Mouse (Mus musculus) left cerebral cortex, postnatal 36 days (tissue): ENCODE results near the gene 4930519P11Rik. TPM values are rescaled to one million over a fixed set of nuclear protein-coding genes. Genes with fewer than 3 reads are reported as not detected.

ENCODE experiments used
- DNase-seq, 2 experiments: peaks; one replicate each; pipeline ENCODE4 v3.0.0; 2021 to 2022; ENCODE audit warnings: low spot score in 2 of 2, mixed read lengths in 1 of 2
- intact Hi-C: fragments of 180-260 bp; cut with DNase I; formaldehyde crosslinking; loops from one replicate; pipeline ENCODE4 v1.15.1; 2025
- total RNA-seq, 2 experiments: library from RNA; stranded (reverse); gene quantifications; 2 replicates each; pipeline ENCODE4 v1.2.3; 2021

4930519P11Rik gene
- total RNA-seq, 2 experiments from 2014 or later: not detected

GRCm38 (mm10) chr2:154591239-154591638 lies 22.0 kb downstream of the 4930519P11Rik start:
- intact Hi-C loops: no loop called here
- no peak for DNase-seq

DNA sequence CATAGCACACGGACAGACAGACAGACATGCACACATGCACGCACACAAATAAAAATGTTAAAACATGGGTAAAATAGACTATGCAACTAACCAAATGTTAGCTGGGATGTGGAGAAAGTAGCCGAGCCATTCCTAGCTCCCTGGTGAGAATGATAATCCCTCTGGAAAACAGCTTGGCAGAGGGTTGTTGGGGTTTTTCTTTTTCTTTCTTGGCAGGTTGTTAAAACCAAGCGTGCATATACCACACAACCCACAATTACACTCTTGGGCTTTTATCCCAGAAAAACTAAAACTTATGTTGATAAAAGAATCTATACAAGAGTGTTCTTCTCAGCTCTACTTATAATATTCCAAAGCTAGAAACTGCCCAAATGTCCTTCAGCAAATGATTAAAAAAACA lies 24.2 kb downstream of the 4930519P11Rik start:
- no peak for DNase-seq
- intact Hi-C loops: no loop called here

- intact Hi-C loops: no loop called here
- DNase-seq: no peak
Measured at GRCm38 (mm10) chr2:154586405-154586804, 26.8 kb downstream of the 4930519P11Rik start.

DNA sequence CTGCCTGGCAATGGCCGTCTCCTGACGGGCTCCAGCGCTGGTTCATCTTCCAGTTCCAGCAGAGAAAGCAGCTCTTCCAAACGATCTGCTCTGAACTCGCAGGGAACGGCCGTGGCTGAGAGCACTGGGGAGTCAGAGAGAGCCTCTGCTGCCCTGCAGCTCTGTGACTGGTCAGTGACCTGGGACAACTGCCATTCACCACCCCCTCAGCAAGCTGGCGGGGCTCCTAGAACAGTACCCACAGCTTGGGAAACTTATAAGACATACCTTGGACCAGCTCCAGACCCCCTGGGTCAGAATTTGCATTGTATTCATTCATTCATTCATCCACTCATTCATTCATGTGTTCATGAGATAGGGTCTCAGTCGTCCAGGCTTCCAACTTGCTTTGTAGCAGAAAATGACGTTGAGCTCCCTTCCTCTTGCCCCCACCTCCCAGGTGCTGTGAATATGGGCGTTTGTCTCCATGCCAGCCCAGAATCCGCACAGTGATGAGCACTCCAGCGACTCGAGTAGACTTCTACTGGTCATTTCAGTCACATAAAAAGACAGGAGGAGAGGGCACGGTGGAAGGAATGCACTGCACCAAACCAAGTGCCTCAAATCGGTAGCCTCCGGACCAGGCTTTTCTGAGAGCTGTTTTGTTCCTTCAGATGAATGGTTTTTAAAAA lies 28.2 kb downstream of the 4930519P11Rik start:
- intact Hi-C loops: loop anchor here (1.0 to 2.0 kb wide), 2 partner anchors 28 kb away; partner anchors contain the start of genes 4930519P11Rik and Zfp341
- no peak for DNase-seq

DNA sequence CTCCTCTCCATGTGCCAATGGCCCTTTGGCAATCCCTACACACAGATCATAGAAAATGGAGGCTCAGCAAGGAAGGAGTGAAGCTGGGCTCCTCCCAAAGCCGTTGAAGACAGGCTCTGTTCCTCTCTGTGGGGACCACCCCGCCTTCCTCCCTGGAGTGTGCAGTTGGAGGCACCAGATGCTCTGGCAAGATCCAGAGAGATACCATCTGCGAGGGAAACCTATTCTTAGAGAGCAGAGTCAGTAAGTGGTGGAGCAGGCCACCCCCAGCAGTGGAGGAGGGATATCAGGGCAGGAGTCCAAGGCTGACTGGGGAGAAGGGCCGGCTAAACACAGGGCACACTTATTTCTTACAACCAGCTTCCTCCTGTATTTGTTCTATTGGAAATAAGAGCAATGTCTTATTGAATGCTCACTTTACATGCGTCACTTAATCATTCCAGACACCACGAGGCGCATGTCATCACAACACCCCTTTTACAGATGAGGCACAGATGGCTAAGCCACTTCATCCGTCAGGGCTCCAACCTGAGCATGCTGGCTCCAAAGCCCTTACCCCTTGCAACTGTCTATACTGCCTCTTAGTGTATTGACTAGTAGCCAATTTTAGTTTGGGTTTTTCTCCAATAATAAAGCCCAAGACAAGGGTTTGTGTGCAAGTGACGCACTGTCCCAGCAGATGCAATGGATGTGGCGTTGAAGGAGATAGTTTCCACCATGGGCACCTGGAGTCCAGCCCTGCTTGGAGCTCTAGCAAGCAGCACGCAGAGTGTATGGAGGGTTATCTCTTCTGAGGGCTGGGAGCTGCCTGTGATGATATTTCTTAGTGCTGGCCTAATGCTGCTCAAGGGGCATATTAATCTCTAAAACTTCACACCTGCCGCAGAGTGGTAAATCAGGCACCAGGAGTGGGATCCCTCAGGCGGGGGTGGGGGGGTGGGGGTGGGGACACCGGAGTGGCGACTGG lies 29.0 kb downstream of the 4930519P11Rik start:
- DNase-seq: peak; percentile 92 to 94
- intact Hi-C loops: loop anchor here (1.0 to 2.0 kb wide), 2 partner anchors 27 to 29 kb away; partner anchors contain the start of genes 4930519P11Rik and Zfp341

DNA sequence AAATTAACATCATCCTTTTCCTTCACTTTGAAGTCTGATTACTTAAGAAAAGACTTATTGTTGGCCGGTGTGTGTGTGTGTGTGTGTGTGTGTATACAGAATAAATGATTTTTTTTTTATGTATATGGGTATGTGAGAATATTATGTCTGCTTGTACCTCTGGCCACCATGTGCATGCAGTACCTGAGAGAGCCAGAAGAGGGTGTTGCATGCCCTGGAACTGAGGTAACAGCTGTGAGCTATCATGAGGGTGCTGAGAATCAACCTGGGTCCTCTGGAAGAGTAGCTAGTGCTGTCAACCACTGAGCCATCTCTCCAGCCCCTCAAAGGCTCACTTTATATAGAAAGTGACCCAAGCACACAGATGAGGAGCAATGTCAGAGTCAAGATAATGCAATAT lies 31.8 kb downstream of the 4930519P11Rik start:
- no peak for DNase-seq
- intact Hi-C loops: no loop called here

GRCm38 (mm10) chr2:154580586-154580985 lies 32.7 kb downstream of the 4930519P11Rik start:
- no peak for DNase-seq
- intact Hi-C loops: no loop called here

DNA sequence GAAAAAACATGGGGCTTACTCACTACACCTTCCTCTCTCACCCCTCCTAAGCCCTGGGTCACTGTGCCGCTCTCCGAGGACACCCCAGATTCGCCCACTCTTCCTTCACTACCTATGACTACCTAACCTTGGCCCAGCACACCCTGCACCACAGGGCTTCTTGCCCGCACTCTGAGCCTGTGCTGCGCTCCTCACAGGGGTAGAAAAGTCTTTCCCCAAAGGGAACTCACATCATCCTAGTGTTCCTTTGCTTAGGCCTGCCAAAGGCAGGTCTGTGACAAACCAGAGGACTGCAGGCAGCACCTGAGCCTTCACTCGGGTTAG lies 35.5 kb downstream of the 4930519P11Rik start:
- intact Hi-C loops: no loop called here

GRCm38 (mm10) chr2:154576876-154577743 lies 36.1 kb downstream of the 4930519P11Rik start:
- intact Hi-C loops: no loop called here

More for the DNA sequence above, 35.5 kb downstream of the 4930519P11Rik start:
- DNase-seq: no peak

DNA sequence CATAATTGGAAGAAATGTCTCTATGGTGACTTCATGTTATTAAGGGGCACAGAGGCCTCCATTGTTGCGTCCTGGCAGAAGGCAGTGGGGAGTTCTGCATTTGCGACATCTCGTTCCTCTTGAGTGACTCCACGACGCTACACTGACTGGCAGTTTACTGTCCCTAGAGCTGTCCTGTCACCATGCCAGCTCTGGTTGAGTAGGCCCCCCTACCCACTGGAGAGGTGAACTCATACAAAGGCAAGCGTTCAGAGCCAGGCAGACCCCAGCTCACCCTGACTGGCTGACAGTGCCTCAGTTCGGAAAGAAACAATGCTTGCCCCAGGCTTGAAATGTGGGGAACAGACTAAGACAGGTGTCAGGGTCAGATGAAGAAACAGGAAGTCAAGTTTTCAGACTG lies 39.0 kb downstream of the 4930519P11Rik start:
- intact Hi-C loops: no loop called here
- DNase-seq: no peak

More at GRCm38 (mm10) chr2:154576876-154577743, 36.1 kb downstream of the 4930519P11Rik start:
- DNase-seq: no peak

- no peak for DNase-seq
- intact Hi-C loops: no loop called here
Measured at GRCm38 (mm10) chr2:154572996-154573395, 40.2 kb downstream of the 4930519P11Rik start.

GRCm38 (mm10) chr2:154571976-154572375 lies 41.3 kb downstream of the 4930519P11Rik start:
- no peak for DNase-seq
- intact Hi-C loops: no loop called here

GRCm38 (mm10) chr2:154571266-154571665 lies 42.0 kb downstream of the 4930519P11Rik start:
- DNase-seq: no peak
- intact Hi-C loops: no loop called here

- no peak for DNase-seq
- intact Hi-C loops: no loop called here
Measured at GRCm38 (mm10) chr2:154570666-154571065, 42.6 kb downstream of the 4930519P11Rik start.

DNA sequence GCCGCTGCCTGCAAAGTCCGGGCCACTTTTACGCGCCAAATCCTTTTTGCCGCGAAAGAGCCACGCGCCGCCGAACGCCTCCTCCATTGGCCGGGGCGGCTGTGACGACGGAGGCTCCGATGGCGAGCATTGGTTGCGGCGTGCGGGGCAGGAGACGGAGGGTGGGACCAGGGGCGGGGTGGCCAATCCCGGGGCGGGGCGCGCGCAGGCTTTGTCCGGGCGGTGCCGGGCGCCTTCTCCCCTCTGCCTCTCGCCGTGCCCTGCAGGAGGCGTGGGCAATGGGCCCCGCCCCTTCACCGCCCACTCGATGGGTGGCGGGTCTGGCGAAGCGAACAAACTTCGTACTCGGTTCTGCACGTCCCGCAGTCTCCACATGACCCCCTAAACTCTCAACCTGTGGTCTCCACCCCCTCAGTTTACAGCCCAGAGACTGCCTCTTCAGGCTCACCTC lies 43.4 kb downstream of the 4930519P11Rik start, which contains the start of gene E2f1:
TSS of gene E2f1 (minus strand) at position 57 of the 451 bp plus-strand sequence.
- intact Hi-C loops: no loop called here
- peak; percentile 91 to 92 for DNase-seq

- DNase-seq: peak; percentile 56 to 77
- intact Hi-C loops: no loop called here
Measured at GRCm38 (mm10) chr2:154569071-154569748, 44.0 kb downstream of the 4930519P11Rik start.

- no peak for DNase-seq
- intact Hi-C loops: no loop called here
Measured at GRCm38 (mm10) chr2:154568329-154569070, 44.7 kb downstream of the 4930519P11Rik start.

DNA sequence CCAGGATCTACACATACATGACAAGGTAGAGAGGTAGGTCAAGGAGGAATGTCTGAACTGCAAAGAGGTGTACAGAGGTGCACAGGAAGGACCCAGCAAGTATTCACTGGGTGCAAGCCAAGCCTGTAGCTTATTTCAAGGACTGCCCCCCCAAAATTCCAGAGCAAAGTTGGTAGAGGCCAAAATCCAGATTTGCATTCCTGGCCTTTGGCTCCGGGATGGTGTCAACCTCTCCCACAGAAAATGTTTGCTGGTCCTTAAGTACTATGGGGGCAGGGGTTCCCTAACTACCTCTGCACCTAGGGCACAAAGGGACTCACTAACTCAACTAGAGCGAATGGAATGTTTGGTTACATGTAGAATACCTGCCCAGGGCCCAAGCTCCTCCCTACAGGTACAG lies 45.5 kb downstream of the 4930519P11Rik start:
- intact Hi-C loops: no loop called here

More for the DNA sequence above, 45.5 kb downstream of the 4930519P11Rik start:
- DNase-seq: no peak
